Mouse (Mus musculus) ES-E14 (cell line): ENCODE results near the gene Casc3.

ENCODE experiments used
- CHD2 ChIP-seq: IDR thresholded peaks from 2 replicates; pipeline ENCODE4 v1.6.1; 2014; ENCODE audit warnings: mild to moderate bottlenecking, low read depth, low read length, inconsistent platforms
- HCFC1 ChIP-seq: IDR thresholded peaks from 2 replicates; pipeline ENCODE4 v1.6.1; 2012; ENCODE audit warnings: low read length, inconsistent platforms, borderline replicate concordance; ENCODE audit not compliant: insufficient read depth
- ZC3H11A ChIP-seq: IDR thresholded peaks from 2 replicates; pipeline ENCODE4 v1.6.1; 2012; ENCODE audit warnings: low read depth, mild to moderate bottlenecking, inconsistent platforms, low read length, borderline replicate concordance
- ZNF384 ChIP-seq: IDR thresholded peaks from 2 replicates; pipeline ENCODE4 v1.6.1; 2012; ENCODE audit warnings: low read depth, low read length, inconsistent platforms

DNA sequence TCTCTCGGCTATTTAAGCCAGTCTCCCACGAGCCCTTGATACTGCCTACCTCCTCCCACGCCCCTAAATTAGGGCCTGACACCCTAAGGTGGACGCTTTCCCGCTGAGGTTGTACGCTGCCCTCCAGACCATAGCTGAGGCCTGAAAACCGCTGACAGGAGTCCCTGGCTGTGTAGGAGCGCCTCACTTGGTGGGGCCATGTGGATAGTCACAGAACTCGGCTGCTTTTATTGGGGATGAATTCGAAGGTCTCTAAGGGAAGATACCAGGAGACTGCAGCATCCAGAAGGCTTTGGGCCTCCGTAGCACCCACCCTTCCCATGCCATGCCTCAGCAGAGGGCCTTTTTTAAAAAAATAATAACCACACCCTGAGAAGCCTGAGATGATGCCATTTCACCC lies 33.2 kb downstream of the Casc3 start:
- TF ChIP-seq ZC3H11A, result no peak
- no peak for TF ChIP-seq CHD2
- TF ChIP-seq ZNF384, result no peak
- TF ChIP-seq HCFC1, result no peak
